Mouse (Mus musculus): ENCODE measurements around the gene Slc8a1. TPM values are rescaled to one million over a fixed set of nuclear protein-coding genes. Genes with fewer than 3 reads are reported as not detected.

Gene Slc8a1
- polyA plus RNA-seq, 2 experiments: 0.42 to 0.65 TPM

DNA sequence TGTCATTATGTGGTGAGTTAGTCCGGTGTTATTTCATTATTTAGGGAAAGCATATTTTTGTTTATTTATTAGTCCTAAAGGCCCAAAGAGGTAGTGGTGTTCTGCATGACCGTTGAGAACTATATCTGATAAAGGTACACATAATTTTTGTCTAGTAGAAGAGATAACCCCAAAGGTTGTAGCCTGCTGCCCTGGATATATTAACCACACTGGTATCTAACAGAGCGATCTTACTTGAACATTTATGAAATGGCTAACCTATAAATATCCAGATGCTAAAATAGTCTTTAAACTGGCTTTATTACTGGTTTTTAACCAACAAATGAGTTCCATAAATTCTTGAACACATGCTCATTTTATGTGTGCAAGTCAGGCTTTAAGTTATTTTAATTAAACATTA, 161.3 kb downstream of the Slc8a1 start:
- 57% methylated on average over 3 of the region's 3 CpGs for WGBS (ENCODE audit: insufficient replicate concordance)
- H3K9me3 ChIP-seq (ENCODE audit: control insufficient read depth, low read length): no peaks in the 10 kb centered on the region
- no peak overlapping the region for H3K27ac ChIP-seq
- H3K9ac ChIP-seq (replicated peaks): no peak overlapping the region
- DNase-seq (ENCODE audit: low read depth in 3 of 3, low spot score in 3 of 3) (no peak), ATAC-seq (ENCODE audit: insufficient read depth) (no peak)
- H3K36me3 ChIP-seq (replicated peaks; ENCODE audit: control insufficient read depth, insufficient read depth, low read depth): no peaks in the 10 kb centered on the region
- H3K4me1 ChIP-seq (replicated peaks; ENCODE audit: control insufficient read depth in 2 of 2, insufficient read depth in 2 of 2, low read length in 1 of 2): 0 out of 4 replicates have a peak, but pooled peaks cover 0 to 3% of the 10 kb centered on the region in 2 experiments
- H3K27me3 ChIP-seq (ENCODE audit: control insufficient read depth, insufficient read depth, low read length): no peaks in the 10 kb centered on the region
- H3K4me3 ChIP-seq (ENCODE audit: insufficient read depth in 1 of 2, low read depth in 2 of 2, low read length in 2 of 2): no peak overlapping the region
- peak; percentile 19; the same call in 1 of the 2 replicates for TF ChIP-seq EP300 (IDR thresholded peaks at IDR 0.05; ENCODE audit: low read depth)
- TF ChIP-seq CTCF (IDR thresholded peaks at IDR 0.05; ENCODE audit: low read depth): no peak
- H3K4me2 ChIP-seq (ENCODE audit: low read depth): no peak overlapping the region

DNA sequence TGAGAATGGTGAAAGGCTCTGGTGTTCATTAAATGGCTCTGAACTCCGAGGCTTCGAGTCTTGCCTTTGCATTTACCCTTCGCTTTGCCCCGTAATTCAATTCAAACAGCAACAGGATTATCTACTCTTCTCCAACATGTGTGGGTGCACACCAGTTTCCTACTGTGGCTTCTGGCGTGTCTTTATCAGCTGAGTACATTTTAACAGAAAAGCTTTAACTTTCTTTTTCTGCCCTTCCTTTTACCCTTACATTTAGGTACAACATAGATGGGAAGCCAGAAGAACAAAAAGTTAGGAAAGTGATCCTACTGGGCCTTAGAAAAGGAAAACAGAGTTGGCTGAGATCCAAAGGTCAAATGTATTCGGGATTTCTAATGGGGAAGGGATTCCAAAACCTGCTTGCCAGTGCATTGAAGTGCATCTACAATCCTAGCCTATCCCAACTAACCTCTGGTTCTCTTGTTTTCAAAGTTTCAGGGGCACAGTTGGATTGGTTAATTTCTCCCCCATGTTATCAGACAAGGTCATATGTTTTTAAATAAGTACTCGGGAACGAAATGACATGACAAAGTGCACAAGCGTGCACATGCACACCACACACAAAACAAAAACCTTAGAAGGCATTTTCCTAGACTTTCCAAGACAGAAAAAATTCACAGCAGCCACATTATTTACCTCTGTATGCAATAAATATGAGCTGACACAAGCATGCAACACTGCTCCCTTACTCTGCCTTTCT, 172.4 kb downstream of the Slc8a1 start:
- ATAC-seq (ENCODE audit: insufficient read depth) (peak; percentile 74; the same call in 1 of the 2 replicates), DNase-seq (ENCODE audit: low read depth in 3 of 3, low spot score in 3 of 3) (no peak)
- WGBS (ENCODE audit: insufficient replicate concordance): 20% methylated on average over 9 of the region's 9 CpGs
- Histone ChIP-seq H3K4me2 (ENCODE audit: low read depth) (no peak overlapping the region), H3K27ac (no peak overlapping the region), H3K9ac (replicated peaks) (no peak overlapping the region), H3K9me3 (ENCODE audit: control insufficient read depth, low read length) (no peaks in the 10 kb centered on the region), H3K4me1 (replicated peaks; ENCODE audit: control insufficient read depth in 2 of 2, insufficient read depth in 2 of 2, low read length in 1 of 2) (peaks cover 0 to 2% of the 10 kb centered on the region in 2 experiments; a peak in 2 of 4 replicates), H3K36me3 (replicated peaks; ENCODE audit: control insufficient read depth, insufficient read depth, low read depth) (no peaks in the 10 kb centered on the region), H3K27me3 (ENCODE audit: control insufficient read depth, insufficient read depth, low read length) (no peaks in the 10 kb centered on the region), H3K4me3 (ENCODE audit: insufficient read depth in 1 of 2, low read depth in 2 of 2, low read length in 2 of 2) (no peak overlapping the region)
- TF ChIP-seq CTCF (IDR thresholded peaks at IDR 0.05; ENCODE audit: low read depth) (no peak), EP300 (IDR thresholded peaks at IDR 0.05; ENCODE audit: low read depth) (peak; percentile 54)

DNA sequence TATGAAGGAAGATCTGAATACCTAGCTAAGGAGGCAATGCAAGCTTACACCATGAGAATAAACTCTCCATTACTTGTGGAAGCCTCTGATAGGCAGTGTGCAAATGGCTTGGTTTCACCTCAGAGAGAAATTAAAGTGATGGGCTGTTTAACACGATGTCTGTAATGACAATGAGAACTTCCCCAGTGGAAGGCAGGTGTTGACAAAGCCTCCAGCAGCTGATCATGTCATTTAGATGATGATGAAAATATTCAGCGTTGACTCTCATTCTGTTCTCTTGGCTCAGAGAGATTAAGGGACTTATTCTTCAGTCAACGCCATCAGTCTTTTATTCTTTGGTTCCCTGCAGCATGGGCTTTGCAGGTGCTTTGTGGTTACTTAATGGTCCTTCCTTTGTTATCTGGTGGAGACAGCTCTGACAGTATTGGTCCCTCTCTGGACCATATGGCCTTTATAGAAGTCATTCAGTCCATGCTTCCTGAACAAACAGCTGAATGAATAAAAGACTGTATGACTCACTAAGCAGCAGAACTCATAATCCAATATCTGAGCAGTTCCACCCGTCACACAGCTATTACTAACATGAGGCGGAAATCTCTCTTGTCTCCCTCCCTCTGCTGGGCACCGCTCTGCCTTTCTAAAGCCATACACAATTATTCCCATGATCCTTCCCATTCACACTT, 184.0 kb downstream of the Slc8a1 start:
- no peak for TF ChIP-seq CTCF (IDR thresholded peaks at IDR 0.05; ENCODE audit: low read depth)
- no peak for TF ChIP-seq EP300 (IDR thresholded peaks at IDR 0.05; ENCODE audit: low read depth)
- no peaks in the 10 kb centered on the region for H3K9me3 ChIP-seq (ENCODE audit: control insufficient read depth, low read length)
- H3K4me1 ChIP-seq (replicated peaks; ENCODE audit: control insufficient read depth in 2 of 2, insufficient read depth in 2 of 2, low read length in 1 of 2): no peaks in the 10 kb centered on the region
- H3K4me2 ChIP-seq (ENCODE audit: low read depth): no peak overlapping the region
- DNase-seq (ENCODE audit: low read depth in 3 of 3, low spot score in 3 of 3) (no peak), ATAC-seq (ENCODE audit: insufficient read depth) (no peak)
- H3K4me3 ChIP-seq (ENCODE audit: insufficient read depth in 1 of 2, low read depth in 2 of 2, low read length in 2 of 2): no peak overlapping the region
- no peak overlapping the region for H3K27ac ChIP-seq
- H3K36me3 ChIP-seq (replicated peaks; ENCODE audit: control insufficient read depth, insufficient read depth, low read depth): no peaks in the 10 kb centered on the region
- no peaks in the 10 kb centered on the region for H3K27me3 ChIP-seq (ENCODE audit: control insufficient read depth, insufficient read depth, low read length)
- WGBS (ENCODE audit: insufficient replicate concordance): 41% methylated on average over 6 of the region's 6 CpGs
- H3K9ac ChIP-seq (replicated peaks): no peak overlapping the region

DNA sequence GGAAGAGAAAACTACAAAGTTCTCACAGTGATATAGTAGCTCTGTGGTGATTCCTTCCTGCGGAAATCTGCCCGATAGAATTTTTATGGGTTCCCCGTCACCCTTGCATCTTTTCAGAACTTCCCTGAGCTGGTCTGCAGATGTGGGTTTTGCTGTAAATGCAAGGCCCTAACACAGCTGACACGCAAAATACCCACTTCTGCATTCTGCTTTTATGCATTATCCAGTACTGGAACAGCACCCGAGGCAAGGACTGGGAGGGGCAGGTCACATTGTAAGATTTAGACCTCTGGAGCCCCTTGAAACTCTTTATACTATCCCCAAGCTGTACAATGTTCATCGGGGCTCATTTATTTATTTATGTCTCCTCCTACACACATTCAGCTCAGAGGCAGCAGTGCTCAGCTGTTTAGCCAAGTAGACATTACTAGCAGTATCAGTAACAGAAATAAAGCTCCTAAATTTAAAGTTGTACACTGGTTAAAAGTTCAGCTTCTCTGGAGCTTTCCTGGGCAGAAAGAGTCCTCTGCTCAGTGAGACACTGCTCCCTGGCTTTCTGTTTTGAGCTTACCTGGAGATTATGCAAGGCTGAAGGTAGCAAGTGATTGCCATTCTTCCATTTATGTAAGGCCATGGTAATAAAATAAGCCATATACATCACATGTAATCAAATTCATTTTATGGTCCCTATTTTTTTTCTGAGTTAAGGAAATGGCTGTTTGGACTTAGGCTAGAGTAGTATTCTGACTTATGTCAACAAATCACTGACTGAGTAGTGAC, 186.1 kb downstream of the Slc8a1 start:
- no peaks in the 10 kb centered on the region for H3K9me3 ChIP-seq (ENCODE audit: control insufficient read depth, low read length)
- no peak overlapping the region for H3K27ac ChIP-seq
- no peak for DNase-seq (ENCODE audit: low read depth in 3 of 3, low spot score in 3 of 3)
- TF ChIP-seq CTCF (IDR thresholded peaks at IDR 0.05; ENCODE audit: low read depth) (no peak), EP300 (IDR thresholded peaks at IDR 0.05; ENCODE audit: low read depth) (no peak)
- H3K4me3 ChIP-seq (ENCODE audit: insufficient read depth in 1 of 2, low read depth in 2 of 2, low read length in 2 of 2): no peak overlapping the region
- H3K4me1 ChIP-seq (replicated peaks; ENCODE audit: control insufficient read depth in 2 of 2, insufficient read depth in 2 of 2, low read length in 1 of 2): no peaks in the 10 kb centered on the region
- no peak overlapping the region for H3K4me2 ChIP-seq (ENCODE audit: low read depth)
- ATAC-seq (ENCODE audit: insufficient read depth): no peak
- H3K36me3 ChIP-seq (replicated peaks; ENCODE audit: control insufficient read depth, insufficient read depth, low read depth): no peaks in the 10 kb centered on the region
- WGBS (ENCODE audit: insufficient replicate concordance): 59% methylated on average over 6 of the region's 6 CpGs
- H3K27me3 ChIP-seq (ENCODE audit: control insufficient read depth, insufficient read depth, low read length): no peaks in the 10 kb centered on the region
- H3K9ac ChIP-seq (replicated peaks): no peak overlapping the region

DNA sequence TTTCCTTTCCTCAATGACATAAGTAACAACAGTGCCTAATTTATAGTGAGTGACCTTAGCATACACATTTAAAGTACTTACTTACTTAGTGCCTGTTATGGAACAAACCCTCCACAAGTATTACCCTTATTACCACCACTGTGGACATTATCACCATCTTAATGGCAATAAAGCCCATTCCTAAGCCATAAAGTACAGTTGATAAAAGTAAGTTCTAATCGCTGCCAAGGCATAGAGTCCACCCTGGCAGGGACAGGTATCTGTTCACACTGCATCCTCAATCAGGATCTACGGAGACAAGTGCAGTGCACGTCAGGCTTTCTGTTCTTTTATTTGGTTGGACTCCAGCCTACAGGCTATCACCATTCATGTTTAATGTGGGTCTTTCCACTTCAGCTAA, 187.3 kb downstream of the Slc8a1 start:
- WGBS (ENCODE audit: insufficient replicate concordance): 72% methylated on average over 3 of the region's 3 CpGs
- no peak for TF ChIP-seq EP300 (IDR thresholded peaks at IDR 0.05; ENCODE audit: low read depth)
- no peak for TF ChIP-seq CTCF (IDR thresholded peaks at IDR 0.05; ENCODE audit: low read depth)
- DNase-seq (ENCODE audit: low read depth in 3 of 3, low spot score in 3 of 3) (no peak), ATAC-seq (ENCODE audit: insufficient read depth) (no peak)
- no peaks in the 10 kb centered on the region for H3K27me3 ChIP-seq (ENCODE audit: control insufficient read depth, insufficient read depth, low read length)
- no peaks in the 10 kb centered on the region for H3K36me3 ChIP-seq (replicated peaks; ENCODE audit: control insufficient read depth, insufficient read depth, low read depth)
- no peak overlapping the region for H3K4me2 ChIP-seq (ENCODE audit: low read depth)
- no peak overlapping the region for H3K27ac ChIP-seq
- H3K4me1 ChIP-seq (replicated peaks; ENCODE audit: control insufficient read depth in 2 of 2, insufficient read depth in 2 of 2, low read length in 1 of 2): no peaks in the 10 kb centered on the region
- H3K4me3 ChIP-seq (ENCODE audit: insufficient read depth in 1 of 2, low read depth in 2 of 2, low read length in 2 of 2): no peak overlapping the region
- no peak overlapping the region for H3K9ac ChIP-seq (replicated peaks)
- no peaks in the 10 kb centered on the region for H3K9me3 ChIP-seq (ENCODE audit: control insufficient read depth, low read length)
